ENCODE assay signal across 8 mouse cellular contexts in the genomic region with DNA sequence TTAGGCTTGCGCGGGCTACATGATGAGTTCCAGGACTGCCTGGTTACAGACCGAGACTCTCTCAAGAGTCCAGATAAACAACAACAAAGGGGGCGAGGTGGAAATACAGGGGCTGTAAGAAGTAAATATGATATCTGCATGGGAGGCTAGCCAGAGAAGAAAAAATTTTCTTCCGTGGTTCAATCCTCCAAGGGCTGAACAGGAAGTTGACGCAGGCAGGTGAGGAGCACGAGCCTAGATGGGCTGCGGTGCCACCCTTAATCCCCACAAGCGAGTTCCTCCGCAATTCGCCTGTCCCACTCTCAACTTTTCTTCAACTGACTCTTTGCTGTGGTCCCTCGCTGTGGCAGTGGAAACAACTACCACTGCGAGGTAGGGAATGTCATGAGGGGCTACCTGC. TPM values are rescaled to one million over a fixed set of nuclear protein-coding genes. Genes with fewer than 3 reads are reported as not detected.
DNase-seq lines count a peak whose midpoint lies in the region; ATAC-seq and TF ChIP-seq lines count a peak whose summit lies in the region.

No protein-coding gene starts in this region.

- TF ChIP-seq CTCF in G1E (IDR thresholded peaks at IDR 0.05; ENCODE audit: low read depth, low read length), result no peak
- no peak for TF ChIP-seq CTCF in liver, embryonic 14.5 days (IDR thresholded peaks at IDR 0.05; ENCODE audit: low read depth)

- peak overlapping the region; percentile 34 for H3K9ac ChIP-seq in heart, embryonic 12.5 days
- H3K9ac ChIP-seq in forebrain, embryonic 14.5 days (ENCODE audit: low read length), result 0 out of 2 replicates have a peak overlapping the region, but pooled peaks have one; percentile 21
- no peak overlapping the region for H3K9ac ChIP-seq in liver, embryonic 14.5 days (replicated peaks)

- H3K4me3 ChIP-seq in heart, embryonic 12.5 days, result peak overlapping the region; percentile 95
- peak overlapping the region; percentile 86 for H3K4me3 ChIP-seq in G1E (ENCODE audit: low read depth, low read length)
- H3K4me3 ChIP-seq in forebrain, embryonic 14.5 days (ENCODE audit: low read depth, low read length), result peak overlapping the region; percentile 68
- peak overlapping the region; percentile 73 to 76 for H3K4me3 ChIP-seq in liver, embryonic 14.5 days (ENCODE audit: insufficient read depth in 1 of 2, low read depth in 2 of 2, low read length in 2 of 2)

- no peak for DNase-seq in heart, postnatal 14 days
- peak; percentile 9 for DNase-seq in G1E (ENCODE audit: low spot score)
- no peak for DNase-seq in forebrain, embryonic 14.5 days (ENCODE audit: low spot score)
- no peak for DNase-seq in liver, embryonic 14.5 days (ENCODE audit: low read depth in 3 of 3, low spot score in 3 of 3)
- peak; percentile 78 for DNase-seq in splenic B cell, adult 2 months (ENCODE audit: low read depth, low spot score)
- DNase-seq in layer of hippocampus, postnatal 10 days (ENCODE audit: low spot score in 2 of 2), result no peak
- no peak for DNase-seq in cerebellum, adult 11 months

- H3K4me2 ChIP-seq in heart, embryonic 12.5 days, result peak overlapping the region; percentile 70
- peak overlapping the region; percentile 63 for H3K4me2 ChIP-seq in forebrain, embryonic 14.5 days (ENCODE audit: low read length)
- peak overlapping the region; percentile 97 for H3K4me2 ChIP-seq in liver, embryonic 14.5 days (ENCODE audit: low read depth)

- no peak for TF ChIP-seq EP300 in liver, embryonic 14.5 days (IDR thresholded peaks at IDR 0.05; ENCODE audit: low read depth)

- no peaks in the 10 kb centered on the region for H3K36me3 ChIP-seq in heart, embryonic 12.5 days
- H3K36me3 ChIP-seq in G1E (replicated peaks), result no peaks in the 10 kb centered on the region
- no peaks in the 10 kb centered on the region for H3K36me3 ChIP-seq in forebrain, embryonic 14.5 days (ENCODE audit: control insufficient read depth, insufficient read depth, low read length)
- no peaks in the 10 kb centered on the region for H3K36me3 ChIP-seq in liver, embryonic 14.5 days (replicated peaks; ENCODE audit: control insufficient read depth, insufficient read depth, low read depth)
- H3K36me3 ChIP-seq in splenic B cell, adult 2 months (ENCODE audit: control insufficient read depth, insufficient read depth, low read length, poor library complexity, severe bottlenecking), result no peaks in the 10 kb centered on the region

- H3K4me1 ChIP-seq in heart, embryonic 12.5 days (replicated peaks), result 0 out of 2 replicates have a peak, but pooled peaks cover 5% of the 10 kb centered on the region
- H3K4me1 ChIP-seq in G1E (ENCODE audit: insufficient read depth, low read depth, low read length), result peaks cover 19% of the 10 kb centered on the region
- 0 out of 2 replicates have a peak, but pooled peaks cover 2% of the 10 kb centered on the region for H3K4me1 ChIP-seq in forebrain, embryonic 14.5 days (ENCODE audit: control insufficient read depth, insufficient read depth, low read length)
- peaks cover 0 to 7% of the 10 kb centered on the region in 2 experiments; a peak in 2 of 4 replicates for H3K4me1 ChIP-seq in liver, embryonic 14.5 days (replicated peaks; ENCODE audit: control insufficient read depth in 2 of 2, insufficient read depth in 2 of 2, low read length in 1 of 2)

- H3K9me3 ChIP-seq in heart, embryonic 12.5 days (replicated peaks), result no peaks in the 10 kb centered on the region
- 0 out of 2 replicates have a peak, but pooled peaks cover 2% of the 10 kb centered on the region for H3K9me3 ChIP-seq in G1E (replicated peaks)
- H3K9me3 ChIP-seq in forebrain, embryonic 14.5 days (replicated peaks; ENCODE audit: control insufficient read depth, low read length), result no peaks in the 10 kb centered on the region
- no peaks in the 10 kb centered on the region for H3K9me3 ChIP-seq in liver, embryonic 14.5 days (ENCODE audit: control insufficient read depth, low read length)

- ATAC-seq in heart, embryonic 12.5 days (ENCODE audit: insufficient number of reproducible peaks, low FRiP score), result no peak; the same call in 1 of the 2 replicates
- ATAC-seq in G1E (ENCODE audit: extremely low read depth, insufficient number of reproducible peaks, low FRiP score, poor library complexity, severe bottlenecking), result peak; percentile 12; the same call in 1 of the 2 replicates
- no peak for ATAC-seq in forebrain, embryonic 14.5 days
- 0 out of 2 replicates have a peak, but pooled peaks have one; percentile 2 for ATAC-seq in liver, embryonic 14.5 days (ENCODE audit: insufficient read depth)

- no peaks in the 10 kb centered on the region for H3K27me3 ChIP-seq in heart, embryonic 12.5 days (replicated peaks)
- H3K27me3 ChIP-seq in G1E (ENCODE audit: insufficient read depth, low read length), result peaks cover 9% of the 10 kb centered on the region
- no peaks in the 10 kb centered on the region for H3K27me3 ChIP-seq in forebrain, embryonic 14.5 days (replicated peaks; ENCODE audit: control insufficient read depth, insufficient read depth, low read length)
- no peaks in the 10 kb centered on the region; the same call in 1 of the 2 replicates for H3K27me3 ChIP-seq in liver, embryonic 14.5 days (ENCODE audit: control insufficient read depth, insufficient read depth, low read length)
- no peaks in the 10 kb centered on the region for H3K27me3 ChIP-seq in splenic B cell, adult 2 months (ENCODE audit: control insufficient read depth, insufficient read depth, low read length, poor library complexity, severe bottlenecking)

- 3% methylated on average over 13 of the region's 13 CpGs for WGBS in heart, embryonic 12.5 days
- WGBS in forebrain, embryonic 14.5 days, result 3% methylated on average over 13 of the region's 13 CpGs
- WGBS in liver, embryonic 14.5 days (ENCODE audit: insufficient replicate concordance), result 2% methylated on average over 13 of the region's 13 CpGs

- intact Hi-C loops in heart, postnatal 14 days (cut with DNase I), result no loop called here

- no peak overlapping the region; the same call in 1 of the 2 replicates for H3K27ac ChIP-seq in heart, embryonic 12.5 days (ENCODE audit: poor library complexity, severe bottlenecking)
- no peak overlapping the region for H3K27ac ChIP-seq in forebrain, embryonic 14.5 days (ENCODE audit: low read depth, low read length)
- no peak overlapping the region for H3K27ac ChIP-seq in liver, embryonic 14.5 days

RNA-seq across cellular contexts. Expression of a gene that starts 0.6 kb away (rescaled TPM):
- 14.6 and 14.8 TPM in 2 replicates for polyA plus RNA-seq in heart, embryonic 12.5 days (2016; fragmentation: Nextera tagmentation; extraction: Ambion mirVana)
- total RNA-seq in heart, postnatal 14 days (2021), result 10 to 100 TPM; 16.9 to 18.0 TPM
- total RNA-seq in G1E (2014; fragmentation: Nextera tagmentation), result 11.5 and 17.6 TPM in 2 replicates
- 8.0 and 13.5 TPM in 2 replicates for total RNA-seq in G1E (2017)
- polyA plus RNA-seq in G1E (2012), result 4.9 and 8.2 TPM in 2 replicates
- polyA plus RNA-seq in forebrain, embryonic 14.5 days (2014; fragmentation: Nextera tagmentation; extraction: Ambion mirVana), result 10.2 and 14.6 TPM in 2 replicates
- 2.0 and 2.3 TPM in 2 replicates for polyA plus RNA-seq in liver, embryonic 14.5 days (2012; rRNA removed)
- 1.8 and 2.6 TPM in 2 replicates for polyA plus RNA-seq in liver, embryonic 14.5 days (2014; fragmentation: Nextera tagmentation; extraction: Ambion mirVana)
- total RNA-seq in layer of hippocampus, postnatal 10 days (2021), result 10 to 100 TPM; 59.0 to 72.6 TPM

Comparison
In these comparisons a context has a peak if more than half of its experiments do, and no peak if none do; other contexts are left out.
1. ATAC-seq: peak in G1E (single experiment) and liver, embryonic 14.5 days (single experiment); none in heart, embryonic 12.5 days (single experiment) and forebrain, embryonic 14.5 days (single experiment).
2. DNase-seq: peak in G1E (single experiment) and splenic B cell, adult 2 months (single experiment); none in heart, postnatal 14 days (0 of 2), forebrain, embryonic 14.5 days (single experiment), liver, embryonic 14.5 days (0 of 3), layer of hippocampus, postnatal 10 days (0 of 2) and cerebellum, adult 11 months (single experiment).
3. Peak in every context shown above with its lines, with median percentiles within 50 percentile points of each other: H3K4me2 ChIP-seq and H3K4me3 ChIP-seq.